Mouse (Mus musculus) mouse embryonic stem cell (cell line): ENCODE data around the gene Cd93.

Experiments used
- in situ Hi-C, 2 experiments: fragments of 300-500 bp; cut with MboI; formaldehyde crosslinking; loops; 1 replicate in 1 of 2; 3 replicates in 1 of 2; pipeline ENCODE4 v1.14.3; 2019 to 2020; ENCODE audit warnings: low sequenced_read_pairs in 2 of 2, low pct_unique_long_range_greater_than_20kb in 1 of 2, mixed read lengths in 1 of 2; ENCODE audit not compliant: unreplicated experiment in 1 of 2

Cd93 gene

DNA sequence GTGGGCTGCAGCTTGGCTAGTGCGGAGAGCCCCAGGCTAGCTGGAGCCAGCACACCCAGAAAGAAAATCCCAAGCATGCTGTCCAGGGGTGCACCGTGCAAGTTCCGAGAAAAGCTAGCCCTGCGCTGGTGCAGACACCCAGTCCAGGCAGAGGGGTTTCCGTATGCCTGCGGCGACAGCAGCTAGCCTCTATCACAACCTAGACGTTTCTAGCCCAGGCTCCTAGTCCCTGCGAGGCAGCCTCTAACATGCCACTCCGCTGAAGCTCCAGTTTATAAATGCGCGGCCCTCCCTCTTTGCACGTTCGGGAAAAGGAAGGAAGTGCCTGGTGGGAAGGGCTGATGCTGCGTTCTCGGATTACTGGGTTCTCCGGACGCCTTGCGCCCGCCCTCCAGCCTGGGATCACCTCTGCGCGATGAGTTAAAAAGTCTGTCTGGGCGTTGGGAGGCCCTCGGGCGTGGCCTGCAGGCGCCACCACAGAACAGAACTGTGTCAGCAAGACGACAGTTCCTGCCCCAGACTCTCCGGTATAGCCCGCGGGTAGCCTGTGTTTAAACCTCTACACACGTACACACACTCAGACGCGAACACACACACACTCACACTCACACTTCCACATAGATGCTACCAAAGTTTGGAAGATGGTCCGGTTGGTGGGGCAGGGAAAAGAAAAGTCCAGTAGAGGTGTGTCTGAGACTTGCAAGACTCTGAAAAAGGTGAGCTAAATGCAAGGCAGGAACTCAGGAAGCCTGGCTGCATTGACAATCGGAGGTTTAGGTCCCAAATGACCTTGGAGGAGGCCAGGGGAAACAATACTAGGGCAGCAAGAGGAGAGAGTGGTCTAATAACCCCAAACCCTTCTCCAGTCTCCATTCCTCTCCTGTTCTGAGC, 35.2 kb downstream of the Cd93 start, which contains the start of gene Thbd:
Thbd (minus strand) TSS at position 319 of the 891 bp plus-strand sequence.
- in situ Hi-C loops = no loop called here

DNA sequence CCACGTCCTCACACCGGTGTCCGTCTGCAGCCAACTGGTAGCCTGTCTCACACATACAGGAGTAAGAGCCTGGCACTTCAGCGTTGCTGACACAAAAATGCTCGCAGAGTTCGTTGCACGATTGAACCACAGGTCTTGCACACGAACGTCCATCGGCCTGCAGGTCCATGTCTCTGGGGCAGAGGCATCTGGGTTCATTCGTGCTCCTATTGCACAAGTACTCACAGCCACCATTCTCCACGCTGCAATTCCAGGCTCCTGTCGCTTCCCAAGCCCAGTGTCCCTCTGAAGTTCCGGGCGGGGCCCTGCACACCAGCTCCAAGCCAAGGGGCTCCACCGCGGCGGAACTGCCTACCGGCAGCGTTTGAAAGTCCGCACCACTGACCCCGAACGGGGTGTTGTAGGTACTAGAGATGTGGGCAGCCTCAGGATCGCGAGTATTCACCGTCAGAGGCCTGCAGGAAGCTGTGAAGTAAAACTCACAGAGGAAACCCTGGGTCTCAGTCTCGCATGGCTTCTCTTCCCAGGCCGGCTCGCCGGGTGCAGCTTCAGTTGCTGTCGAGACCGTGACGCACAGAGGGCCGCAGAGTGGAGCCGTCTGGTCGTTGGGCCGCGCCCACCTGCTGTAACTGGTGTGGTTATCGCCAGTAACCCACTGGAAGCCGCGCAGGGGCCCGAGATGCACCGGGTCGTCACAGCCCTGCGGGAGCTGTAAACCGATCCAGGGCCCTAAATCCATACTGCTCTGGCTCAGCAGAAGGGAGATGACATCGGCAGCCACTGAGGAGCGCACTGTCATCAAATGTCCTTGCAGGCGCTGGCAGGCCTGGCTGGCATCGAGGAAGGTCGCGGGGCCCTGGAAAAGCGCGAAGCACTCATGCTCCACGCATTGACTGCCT, 36.1 kb downstream of the Cd93 start:
- in situ Hi-C loops = no loop called here

DNA sequence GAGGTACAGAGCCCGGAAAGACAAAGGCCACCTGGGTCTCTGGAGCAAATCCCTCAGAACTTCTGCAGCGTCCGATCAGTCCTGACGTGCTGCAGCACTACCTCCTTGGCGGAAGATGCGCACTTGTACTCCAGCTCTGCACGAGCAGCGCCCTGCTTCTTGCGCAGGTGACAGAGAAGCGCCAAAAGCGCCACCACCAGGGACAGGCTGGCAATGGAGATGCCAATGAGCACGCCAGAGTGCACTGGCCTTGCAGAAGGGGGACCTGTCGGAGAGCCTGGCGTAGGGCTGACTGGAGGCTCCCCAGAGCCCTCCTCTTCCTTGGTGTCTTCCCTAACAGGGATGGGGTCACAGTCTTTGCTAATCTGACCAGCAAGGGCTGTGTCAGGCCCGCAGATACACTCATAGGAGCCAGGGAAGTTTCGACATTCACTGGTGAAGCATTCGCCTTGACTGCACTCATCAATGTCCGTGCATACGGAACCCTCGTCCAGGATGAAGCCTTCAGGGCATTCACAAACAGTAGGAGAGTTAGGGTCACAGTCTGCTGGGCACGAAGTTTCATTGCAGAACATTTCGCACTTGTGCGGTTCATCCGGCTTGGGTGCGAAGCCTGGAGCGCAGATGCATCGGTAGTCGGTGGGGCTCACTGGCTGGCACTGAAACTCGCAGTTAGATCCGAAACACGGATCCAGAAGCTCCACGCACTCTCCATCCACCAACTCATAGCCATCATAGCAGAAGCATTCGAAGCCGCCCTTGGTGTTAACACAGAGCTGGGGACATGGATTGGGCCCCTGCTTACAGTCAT, 37.0 kb downstream of the Cd93 start:
- in situ Hi-C loops = no loop called here

DNA sequence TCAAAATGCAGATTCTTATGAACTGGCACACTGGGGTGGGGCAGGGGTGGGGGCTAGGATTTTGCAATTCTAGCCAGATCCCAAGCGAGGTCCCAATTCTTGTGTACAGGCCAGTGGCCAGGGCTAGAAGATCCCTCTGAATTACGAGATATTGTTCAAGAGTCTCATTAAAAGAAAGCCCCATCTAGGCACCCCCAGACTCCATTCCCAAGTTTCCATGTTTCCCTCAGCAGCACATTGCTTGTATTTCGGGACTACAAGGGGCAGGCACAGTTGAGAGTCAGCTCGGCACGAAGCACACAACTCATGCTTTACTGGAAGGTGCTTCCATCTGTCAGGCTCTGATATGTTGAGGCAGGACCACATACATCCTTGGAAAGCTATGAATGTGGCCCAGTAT, 38.5 kb downstream of the Cd93 start:
- in situ Hi-C loops = no loop called here

DNA sequence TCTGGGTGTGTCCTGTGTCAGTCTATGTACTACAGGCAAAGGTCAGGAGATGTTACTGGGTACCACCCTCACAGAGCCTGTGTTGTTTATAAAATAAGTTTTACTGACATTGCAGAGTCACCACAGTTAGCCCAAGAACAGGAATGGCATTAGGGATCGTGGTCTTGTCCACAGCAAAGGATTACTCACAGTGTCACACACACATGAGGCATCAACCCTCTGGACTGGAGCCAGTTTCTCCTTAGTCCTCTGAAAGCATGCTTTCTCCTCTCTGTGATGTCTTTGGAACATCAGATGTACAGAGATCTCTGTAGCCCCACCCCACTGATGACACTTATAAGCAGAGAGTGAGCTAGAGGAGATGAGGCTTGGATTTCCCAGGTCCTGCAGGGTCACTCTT, 41.1 kb downstream of the Cd93 start:
- in situ Hi-C loops = no loop called here

DNA sequence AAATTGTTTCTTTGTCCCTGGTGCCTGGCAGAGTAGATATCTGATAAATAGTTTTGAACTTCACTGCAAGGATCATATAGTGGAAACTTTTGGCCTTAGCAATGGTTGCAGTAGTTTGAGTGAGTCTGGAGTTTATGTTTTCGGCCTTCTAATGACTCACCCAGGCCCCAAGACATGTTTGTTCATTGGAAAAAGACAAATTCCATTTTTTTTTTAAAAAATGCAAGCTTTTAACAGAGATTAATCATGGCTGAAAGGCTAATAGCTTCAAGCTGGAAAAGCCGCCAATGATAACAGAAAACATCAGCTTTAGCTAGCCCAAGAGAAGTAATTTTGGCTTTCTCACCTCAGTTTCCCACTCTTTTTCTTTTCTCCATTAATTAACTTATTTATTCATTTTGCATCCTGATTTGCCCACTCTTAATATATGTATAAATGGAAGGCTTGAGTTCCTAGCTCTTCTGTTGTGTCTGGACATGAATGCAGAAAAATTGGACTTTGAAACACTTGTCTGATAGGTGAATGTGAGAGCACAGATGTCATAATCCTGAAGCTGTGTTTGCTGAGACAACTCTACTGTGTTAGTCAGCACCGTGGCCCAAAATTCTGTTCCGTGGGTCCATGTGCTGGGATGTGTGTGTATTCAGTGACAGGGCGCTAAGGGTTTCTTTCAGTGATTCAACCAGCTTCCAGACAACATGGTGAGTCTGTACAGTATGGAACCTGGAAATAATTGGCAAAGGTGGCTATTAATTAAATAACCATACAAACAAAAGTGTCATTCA, 44.3 kb downstream of the Cd93 start:
- in situ Hi-C loops = loop anchor here (10.0 to 25.0 kb wide), 2 partner anchors 163 to 176 kb away; no protein-coding TSS in a partner anchor

DNA sequence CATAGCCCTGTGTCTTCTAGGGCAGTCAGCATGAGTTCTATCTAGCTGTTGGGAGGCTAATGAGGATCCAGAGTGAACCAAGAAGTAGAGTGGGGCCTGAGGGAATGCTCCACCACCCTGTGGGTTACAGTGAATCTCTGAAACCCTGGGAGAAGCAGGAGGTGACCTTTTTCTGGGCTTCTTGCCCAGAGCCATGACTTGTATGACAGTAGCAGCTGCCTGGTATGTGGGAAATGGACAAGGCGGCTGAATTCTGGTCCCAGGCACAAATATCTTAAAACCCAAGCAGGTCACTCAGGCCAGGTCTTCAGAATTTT, 45.6 kb downstream of the Cd93 start:
- in situ Hi-C loops = loop anchor here (10.0 to 25.0 kb wide), 2 partner anchors 165 to 177 kb away; no protein-coding TSS in a partner anchor

DNA sequence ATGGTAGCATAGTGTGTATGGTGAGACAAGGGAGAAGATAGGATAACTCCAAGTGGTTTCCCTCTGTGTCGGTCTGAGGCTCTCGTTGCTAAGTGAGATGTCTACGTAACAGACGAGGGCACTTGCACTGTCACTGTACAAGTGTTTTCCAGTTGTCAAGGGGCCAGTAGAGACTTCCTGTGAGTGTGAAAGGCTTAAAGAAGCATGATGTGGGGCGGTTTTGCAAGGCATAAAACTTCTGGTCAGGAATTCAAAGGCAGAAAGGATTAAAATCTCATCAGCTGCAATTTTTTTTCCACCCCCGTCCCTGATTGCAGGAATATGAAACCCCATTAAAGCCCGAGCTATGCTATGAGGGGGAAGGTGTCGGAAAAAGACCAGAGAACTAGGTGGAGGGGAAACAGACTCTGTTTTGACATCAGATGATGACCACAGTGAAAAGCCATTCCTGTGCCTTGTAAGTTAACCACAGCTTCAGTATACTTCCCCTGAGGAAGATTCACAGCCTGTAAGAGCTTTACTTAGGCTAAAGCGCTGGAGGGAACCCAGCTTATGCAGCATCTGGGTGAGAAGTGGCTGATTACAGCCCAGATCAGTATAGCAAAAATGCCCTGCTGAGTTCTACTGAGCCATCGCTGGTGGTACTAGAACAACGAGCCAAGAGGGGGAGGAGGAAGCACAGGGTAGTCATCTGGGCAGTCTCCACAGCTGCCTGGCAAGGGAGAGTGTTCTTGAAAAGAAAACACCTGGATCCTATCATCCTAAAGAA, 46.2 kb downstream of the Cd93 start:
- in situ Hi-C loops = loop anchor here (10.0 to 25.0 kb wide), 2 partner anchors 165 to 178 kb away; no protein-coding TSS in a partner anchor

DNA sequence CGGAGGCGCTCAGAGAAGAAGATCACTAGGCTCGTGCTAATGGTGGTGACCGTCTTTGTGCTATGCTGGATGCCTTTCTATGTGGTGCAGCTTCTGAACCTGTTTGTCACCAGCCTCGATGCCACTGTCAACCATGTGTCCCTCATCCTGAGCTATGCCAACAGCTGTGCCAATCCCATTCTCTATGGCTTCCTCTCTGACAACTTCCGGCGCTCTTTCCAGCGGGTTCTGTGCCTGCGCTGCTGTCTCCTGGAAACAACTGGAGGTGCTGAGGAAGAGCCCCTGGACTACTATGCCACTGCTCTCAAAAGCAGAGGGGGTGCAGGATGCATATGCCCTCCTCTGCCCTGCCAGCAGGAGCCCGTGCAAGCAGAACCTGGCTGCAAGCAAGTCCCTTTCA, 47.2 kb downstream of the Cd93 start:
- in situ Hi-C loops = loop anchor here (10.0 to 25.0 kb wide), 2 partner anchors 166 to 179 kb away; no protein-coding TSS in a partner anchor

DNA sequence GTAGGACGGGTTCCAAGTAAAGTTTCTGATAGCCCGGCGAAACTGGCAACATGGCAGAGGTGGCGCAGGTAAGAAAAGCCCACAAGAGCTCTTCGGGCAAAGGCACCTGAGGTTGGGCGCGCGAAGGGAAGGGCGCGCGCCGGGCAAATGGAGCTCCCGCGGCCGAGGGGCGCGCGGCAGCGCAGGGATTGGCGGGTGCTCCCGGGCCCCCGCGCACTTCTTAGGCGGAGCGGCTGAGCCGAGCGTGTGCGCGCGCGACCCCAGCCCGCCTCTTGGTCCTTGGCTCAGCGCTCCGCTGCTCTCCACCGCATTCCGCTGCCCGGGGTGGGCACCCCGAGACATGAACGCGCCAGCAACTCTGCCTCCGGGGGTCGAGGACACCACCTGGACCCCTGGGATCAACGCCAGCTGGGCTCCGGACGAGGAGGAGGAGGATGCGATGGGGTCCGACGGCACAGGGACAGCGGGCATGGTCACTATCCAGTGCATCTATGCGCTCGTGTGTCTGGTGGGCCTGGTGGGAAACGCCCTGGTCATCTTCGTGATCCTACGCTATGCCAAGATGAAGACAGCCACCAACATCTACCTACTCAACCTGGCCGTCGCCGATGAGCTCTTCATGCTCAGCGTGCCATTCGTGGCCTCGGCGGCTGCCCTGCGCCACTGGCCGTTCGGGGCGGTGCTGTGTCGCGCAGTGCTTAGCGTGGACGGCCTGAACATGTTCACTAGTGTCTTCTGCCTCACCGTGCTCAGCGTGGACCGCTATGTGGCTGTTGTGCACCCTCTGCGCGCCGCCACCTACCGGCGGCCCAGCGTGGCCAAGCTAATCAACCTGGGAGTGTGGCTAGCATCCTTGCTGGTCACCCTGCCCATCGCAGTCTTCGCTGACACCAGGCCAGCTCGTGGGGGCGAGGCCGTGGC, 48.0 kb downstream of the Cd93 start, which contains the start of gene Sstr4:
Sstr4 (plus strand) TSS at position 214 of the 921 bp plus-strand sequence.
- in situ Hi-C loops = loop anchor here (10.0 to 25.0 kb wide), 2 partner anchors 167 to 179 kb away; no protein-coding TSS in a partner anchor

DNA sequence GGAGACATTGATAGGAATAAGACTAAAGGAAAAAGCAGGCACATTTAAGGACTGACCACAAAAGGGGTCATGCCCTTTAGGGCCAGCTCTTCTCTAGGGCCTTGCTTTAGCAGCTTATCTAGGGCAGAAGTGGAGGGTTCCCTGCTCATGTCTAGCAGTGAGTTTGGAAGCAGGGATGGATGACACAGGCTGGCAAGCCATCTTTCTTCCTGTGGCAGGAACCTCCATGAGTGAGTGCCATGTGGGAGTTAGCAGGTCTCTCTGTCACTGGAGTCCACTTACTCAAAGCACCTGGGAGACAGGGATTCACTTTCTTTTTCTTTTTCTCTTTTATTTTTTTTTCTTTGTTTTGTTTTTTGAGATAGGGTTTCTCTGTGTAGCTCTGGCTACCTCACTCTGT, 49.5 kb downstream of the Cd93 start:
- in situ Hi-C loops = loop anchor here (10.0 to 25.0 kb wide), 2 partner anchors 168 to 181 kb away; no protein-coding TSS in a partner anchor

DNA sequence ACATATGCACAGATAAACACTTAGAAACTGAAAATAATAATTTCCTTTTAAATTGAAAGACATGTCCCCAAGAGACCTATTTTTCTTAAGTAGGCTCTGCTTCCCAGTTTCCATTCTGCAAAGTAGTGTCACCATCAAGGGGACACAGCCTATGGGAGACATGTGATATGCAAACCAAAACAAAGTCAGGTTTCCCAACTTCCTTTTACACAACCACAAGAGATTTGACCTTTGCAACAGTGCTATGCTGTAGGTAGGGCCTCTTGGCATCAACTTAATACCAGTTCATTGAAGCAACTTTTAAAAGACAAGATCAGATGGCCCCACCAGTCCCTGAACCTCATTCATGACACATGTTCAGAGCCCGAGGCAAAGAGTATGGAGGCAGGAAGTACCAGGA, 50.2 kb downstream of the Cd93 start:
- in situ Hi-C loops = loop anchor here (10.0 to 25.0 kb wide), 2 partner anchors 169 to 182 kb away; no protein-coding TSS in a partner anchor

DNA sequence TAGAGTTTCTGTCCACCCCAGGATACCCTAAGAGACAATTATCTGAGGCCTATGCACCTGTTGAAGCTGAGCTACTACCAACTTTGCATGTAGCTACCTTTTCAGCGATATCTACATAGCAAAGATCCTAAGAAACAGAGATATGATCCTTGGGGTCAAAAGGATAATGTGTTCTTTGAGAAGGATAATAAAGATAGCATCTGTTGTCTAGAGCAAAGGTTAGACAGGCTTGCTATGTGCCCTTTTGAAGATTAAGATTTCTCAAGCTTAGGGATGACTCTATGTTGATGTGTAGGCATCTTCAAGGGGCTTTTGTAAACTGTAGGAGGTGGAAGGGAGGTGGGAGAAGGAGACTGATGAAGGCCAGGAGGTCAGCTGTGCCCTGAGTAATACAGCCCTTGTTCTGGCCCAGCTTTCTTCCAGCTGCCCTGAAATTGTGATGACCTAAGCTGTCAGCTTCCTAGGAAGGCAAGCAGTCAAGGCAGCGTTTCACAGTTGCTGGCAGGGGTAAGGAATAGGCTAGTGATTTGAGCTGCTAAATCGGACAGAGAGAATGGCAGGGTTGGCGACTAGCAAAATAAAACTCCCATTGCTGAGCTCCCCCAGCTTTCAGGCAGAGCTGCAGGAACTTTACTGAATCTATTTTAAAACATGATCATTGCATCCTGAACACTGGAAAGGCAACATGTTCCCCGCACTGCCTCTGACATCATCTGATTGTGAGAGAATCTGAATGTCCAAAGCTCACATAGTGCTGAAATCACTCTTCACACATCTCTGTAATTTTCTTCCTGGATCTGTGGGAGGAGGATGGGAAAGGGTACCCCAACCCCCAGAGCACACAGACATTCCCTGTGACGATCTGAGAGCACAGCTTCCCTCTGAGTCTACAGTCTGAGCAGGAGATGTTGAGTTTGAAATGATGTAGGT, 55.4 kb downstream of the Cd93 start:
- in situ Hi-C loops = loop anchor here in 1 of 2 experiments (25.0 kb wide), 1 partner anchor 174 kb away; no protein-coding TSS in a partner anchor

DNA sequence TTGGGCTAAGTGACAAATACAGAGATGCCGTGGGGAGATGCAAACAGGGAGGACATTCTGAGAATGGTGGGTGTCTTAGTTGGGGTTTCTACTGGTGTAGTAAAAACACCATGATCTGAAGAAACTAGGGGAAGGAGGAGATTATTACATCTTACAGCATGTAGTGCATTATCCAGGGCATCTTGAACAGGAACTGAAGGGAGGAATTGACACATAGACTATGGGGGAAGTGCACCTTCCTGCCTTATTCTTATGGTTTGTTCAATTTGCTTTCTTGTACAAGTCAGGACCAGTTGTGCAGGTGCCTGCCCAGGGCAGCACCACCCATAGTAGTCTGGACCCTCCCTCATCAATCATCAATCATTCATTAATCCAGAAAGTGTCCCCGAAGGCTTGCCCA, 56.4 kb downstream of the Cd93 start:
- in situ Hi-C loops = loop anchor here in 1 of 2 experiments (25.0 kb wide), 1 partner anchor 175 kb away; no protein-coding TSS in a partner anchor
